Mouse (Mus musculus) thymus, postnatal 4 days (tissue): ENCODE data around the gene Xrn1.

Experiments
- DNase-seq: peaks from one replicate; pipeline ENCODE4 v3.0.0; 2021

Xrn1 gene

DNA sequence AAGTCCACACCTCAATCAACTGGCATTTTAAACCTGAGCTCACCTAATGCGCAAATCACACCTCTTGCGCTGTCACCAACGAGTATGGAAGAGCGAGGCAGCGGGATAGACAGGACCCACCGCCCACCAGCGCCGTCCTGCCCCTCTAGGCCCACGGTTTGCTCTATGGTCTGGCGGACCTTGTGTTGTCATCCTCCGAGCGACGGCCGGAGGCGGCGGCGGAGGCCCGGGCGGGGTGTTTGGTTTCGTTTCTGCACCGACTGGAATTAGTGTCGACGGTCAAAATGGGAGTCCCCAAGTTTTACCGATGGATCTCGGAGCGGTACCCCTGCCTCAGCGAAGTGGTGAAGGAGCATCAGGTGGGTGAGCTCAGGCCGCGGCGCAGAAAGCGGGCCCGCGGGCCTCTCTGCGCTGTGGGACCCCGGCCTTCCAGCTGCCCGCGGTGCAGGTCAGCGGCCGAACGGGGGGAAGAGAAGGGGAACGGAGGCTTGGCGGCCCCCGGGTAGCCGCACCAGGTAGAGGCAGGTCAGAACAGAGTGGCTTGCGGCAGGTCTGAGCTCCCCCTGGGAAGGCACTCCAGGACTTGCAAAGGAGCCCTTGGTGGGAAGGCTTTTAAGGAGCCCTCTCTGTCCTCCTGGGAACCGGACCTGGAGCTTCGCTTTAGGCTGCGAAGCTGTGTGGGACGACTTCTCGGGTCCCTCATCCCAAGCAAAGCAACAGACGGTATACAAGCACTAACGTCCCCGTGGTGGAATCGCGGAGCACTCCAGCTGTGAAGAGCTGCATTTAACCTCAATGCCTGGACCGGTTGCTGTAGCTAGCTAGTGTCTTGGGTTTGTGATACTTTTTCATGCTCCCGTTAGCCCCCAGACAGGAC is at the start of gene Xrn1:
TSS of gene Xrn1 (plus strand) at position 176 of the 877 bp plus-strand sequence.
- DNase-seq, result peak; percentile 92

DNA sequence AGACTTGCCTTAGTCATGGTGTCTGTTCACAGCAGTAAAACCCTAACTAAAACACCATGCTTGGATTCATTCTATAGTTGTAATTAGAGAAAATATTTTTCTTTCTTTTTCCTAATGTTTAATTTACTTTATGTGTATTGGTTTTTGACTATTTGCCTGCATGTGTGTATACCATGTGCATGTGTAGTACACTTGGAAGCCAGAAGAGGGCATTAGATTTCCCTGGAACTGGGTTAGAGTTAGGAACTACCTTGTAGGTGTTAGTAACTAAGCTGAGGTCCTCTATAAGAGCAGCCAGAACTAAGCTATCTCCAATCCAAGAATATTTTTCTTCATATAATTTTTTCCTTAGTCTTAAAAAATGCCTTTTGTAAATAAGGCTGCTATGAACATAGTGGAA is 21.7 kb upstream of the Xrn1 start:
- DNase-seq, result no peak

DNA sequence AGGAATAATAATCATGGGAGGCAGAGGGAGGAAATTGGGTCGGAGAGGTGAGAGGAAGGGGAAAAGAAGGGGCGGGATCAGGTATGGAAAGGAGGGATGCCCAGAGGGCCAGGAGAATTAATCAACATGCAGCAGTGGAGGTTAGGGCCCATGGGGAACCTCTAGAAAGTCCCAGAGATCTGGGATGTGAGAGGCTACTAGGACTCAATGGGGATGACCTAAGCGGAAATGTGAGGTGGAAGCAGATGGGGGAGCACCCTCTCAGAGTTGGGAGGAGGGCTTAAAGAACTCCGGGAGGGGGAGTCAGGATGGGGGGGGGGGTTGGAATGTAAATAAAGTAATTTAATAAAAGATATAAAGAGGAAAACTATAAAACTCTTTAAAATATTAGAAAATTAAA is 902 bp upstream of the Xrn1 start:
- no peak for DNase-seq

DNA sequence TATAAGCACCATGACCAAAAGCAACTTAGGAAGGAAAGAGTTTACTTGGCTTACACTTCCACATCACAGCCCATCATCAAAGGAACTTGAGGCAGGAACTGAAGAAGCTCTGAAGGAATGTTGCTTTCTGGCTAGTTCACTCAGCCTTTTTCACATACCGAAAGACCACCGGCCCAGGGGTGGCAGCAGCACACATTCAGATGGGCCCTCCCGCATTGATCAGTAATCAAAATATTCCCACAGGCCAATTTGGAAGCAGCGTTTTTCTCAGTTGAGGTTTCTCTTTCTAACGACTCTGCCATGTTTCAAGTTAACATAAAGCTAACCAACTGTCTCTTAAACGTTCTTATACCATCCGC is 355 bp upstream of the Xrn1 start:
- peak; percentile 46 for DNase-seq

DNA sequence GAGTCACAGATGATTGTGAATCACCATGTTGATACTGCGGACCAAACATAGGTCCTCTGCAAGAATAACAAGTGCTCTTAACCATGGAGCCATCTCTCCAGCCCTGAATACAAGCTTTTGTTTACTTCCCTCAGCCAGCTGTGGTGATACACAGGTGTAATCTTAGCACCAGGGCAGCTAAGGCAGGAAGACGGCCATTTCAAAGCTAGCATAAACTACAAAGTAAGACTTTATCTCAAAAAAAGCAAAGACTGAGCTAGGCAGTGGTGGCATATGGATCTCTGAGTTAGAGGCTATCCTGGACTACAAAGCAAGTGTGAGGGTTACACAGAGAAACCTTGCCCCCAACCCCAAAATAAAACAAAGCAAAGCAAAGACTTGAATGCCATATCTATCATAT is 3.1 kb downstream of the Xrn1 start:
- DNase-seq, result peak; percentile 52

DNA sequence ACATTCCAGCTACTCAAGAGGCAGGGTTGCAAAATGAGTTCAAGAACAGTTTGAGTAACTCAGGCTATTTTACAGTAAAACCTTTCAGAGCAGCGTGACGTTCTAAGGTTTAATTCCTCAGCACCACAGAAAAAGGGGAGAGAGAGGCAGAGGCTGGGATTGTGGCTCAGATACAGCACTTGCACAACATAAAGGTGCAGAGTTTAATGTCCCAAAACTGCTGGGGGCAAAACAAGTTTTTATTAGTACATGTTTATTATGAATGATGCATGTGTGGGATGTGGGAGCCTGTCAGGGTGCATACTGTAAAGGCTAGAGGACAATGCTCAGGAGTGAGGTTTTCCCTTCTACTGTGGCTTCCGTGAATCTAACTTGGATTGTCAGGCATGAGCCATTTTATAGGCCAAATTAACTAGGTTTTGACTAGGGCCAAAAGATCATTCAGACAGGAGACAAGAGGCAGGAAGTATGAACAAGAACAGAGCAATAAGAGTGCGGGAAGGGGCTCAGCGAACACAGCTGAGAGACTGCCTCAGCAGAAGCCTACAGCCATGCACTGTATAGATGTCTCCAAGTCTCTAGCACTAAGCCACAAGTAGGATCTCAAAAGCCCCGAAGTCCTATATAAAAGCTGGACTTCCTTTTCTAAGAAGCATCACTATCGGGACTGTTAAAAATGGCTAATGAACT is 3.6 kb downstream of the Xrn1 start:
- DNase-seq, result peak; percentile 65

DNA sequence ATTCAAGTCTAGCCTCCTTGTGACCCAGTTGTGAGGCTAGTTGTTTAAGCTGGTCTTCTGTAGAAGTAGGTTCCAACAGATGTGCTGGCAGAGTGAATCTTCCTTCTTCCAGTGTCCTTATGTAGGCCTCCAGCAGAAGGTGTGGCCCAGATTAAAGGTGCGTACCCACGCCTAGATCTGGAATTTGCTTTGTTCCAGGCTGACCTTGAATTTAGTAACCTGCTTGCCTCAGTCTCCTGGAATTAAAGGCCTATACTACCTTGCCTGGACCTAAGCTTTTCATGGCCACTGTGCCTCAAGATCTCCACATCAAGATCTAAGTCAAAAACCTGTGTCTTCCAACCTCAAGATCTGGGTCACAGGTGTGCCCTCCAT is 4.2 kb downstream of the Xrn1 start:
- DNase-seq, result peak; percentile 49

DNA sequence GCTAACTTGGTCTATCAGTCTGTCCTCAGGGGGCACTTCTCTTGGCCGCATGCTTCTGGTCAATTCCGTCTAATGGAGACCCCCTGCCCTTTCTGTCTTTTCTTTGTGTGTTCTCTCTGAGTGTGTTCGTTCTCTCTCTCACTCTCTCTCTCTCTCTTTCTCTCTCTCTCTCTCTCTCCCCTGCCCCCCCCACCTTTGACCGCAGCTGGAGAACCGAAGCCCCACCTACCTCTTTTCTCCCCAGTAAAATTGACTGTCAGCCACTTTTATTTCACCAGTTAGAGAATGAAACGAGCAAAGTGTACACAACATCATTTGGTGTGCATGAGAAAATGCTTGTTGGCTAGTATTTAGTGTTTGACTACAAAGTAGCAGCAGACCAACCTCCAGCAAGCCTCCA is 4.7 kb downstream of the Xrn1 start:
- peak; percentile 68 for DNase-seq

DNA sequence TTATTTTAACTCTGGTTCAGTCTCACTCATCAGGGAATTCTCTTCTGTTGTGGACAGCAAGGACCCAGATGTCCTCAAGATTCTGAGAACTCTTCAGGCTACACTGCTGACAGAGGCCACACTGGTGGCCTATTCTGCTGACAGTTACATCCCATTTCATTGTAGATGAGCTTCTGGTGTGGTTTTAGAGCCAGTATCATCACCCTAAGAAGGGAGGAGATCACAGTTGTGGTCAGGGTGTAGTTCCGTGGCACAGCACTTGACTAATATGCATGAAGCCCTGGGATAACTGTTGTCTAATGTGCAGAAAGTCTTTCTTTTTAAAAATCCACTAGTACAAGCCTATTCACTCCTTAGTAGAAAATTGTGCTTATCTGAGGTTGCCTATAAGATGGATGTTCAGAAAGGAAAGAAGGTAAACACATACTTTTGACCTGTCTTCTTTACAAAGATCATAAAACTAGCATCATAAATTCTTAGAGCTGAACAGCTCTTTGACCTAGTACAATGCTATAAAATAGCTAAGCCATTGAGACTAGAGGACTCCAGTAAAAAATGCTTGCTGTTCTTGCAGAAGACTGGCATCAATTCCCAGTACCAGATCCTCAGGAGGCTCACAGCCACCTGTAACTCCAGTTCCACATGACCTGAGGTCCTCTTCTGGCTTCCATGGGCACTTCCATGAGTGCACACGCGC is 5.3 kb downstream of the Xrn1 start:
- peak; percentile 24 for DNase-seq

DNA sequence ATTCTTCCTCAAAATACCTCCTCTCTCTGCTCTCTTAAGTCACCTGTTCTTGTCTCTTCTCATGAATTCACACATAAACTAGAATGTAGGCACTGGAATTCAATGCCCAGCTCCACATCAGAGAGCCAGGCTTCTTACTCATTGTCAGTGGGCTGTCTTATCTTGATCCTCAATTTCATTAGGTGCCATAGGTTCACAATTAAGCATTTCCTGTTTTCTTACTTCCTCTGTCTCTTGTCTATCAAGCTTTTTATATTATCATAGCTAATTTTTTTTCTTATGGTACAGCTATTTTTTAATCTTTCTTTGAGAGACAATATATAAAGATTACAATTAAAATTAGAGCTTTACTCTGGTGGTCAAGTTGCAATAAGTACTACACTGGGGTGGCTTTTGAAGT is 6.5 kb downstream of the Xrn1 start:
- no peak for DNase-seq

DNA sequence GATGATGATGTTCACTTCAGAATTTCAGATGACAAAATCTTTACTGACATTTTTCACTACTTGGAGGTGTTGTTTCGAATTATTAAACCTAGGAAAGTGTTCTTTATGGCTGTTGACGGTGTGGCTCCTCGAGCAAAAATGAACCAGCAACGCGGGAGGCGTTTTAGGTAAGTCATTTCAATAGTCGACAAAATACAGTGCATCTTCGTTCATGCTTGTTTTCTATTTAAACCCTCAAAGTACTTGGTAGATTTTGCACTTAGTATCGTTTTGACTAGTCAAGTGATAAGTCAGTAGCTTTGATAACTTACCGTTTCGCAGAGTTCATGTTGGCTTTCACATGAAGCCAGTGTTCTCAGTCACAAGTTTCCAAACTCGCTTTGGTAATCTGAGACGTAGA is 9.5 kb downstream of the Xrn1 start:
- DNase-seq, result no peak

DNA sequence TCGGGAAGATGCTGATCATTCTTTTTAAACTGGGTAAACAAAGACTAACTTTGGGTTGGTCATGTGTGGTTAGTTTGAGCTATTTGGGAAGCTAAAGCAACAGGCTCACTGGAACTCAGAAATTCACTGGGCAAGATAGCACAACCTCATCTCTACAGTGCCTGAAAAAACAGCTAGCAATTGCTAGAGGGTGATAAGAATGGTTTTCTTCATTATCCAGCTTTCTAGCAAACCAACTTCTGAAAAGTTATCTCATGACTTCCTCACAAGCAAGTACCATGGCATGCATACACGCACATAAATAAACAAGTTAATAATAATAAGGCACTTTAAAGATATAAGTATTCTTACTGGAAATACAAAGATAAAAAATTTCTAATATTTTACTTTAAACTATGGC is 23.7 kb downstream of the Xrn1 start:
- no peak for DNase-seq

DNA sequence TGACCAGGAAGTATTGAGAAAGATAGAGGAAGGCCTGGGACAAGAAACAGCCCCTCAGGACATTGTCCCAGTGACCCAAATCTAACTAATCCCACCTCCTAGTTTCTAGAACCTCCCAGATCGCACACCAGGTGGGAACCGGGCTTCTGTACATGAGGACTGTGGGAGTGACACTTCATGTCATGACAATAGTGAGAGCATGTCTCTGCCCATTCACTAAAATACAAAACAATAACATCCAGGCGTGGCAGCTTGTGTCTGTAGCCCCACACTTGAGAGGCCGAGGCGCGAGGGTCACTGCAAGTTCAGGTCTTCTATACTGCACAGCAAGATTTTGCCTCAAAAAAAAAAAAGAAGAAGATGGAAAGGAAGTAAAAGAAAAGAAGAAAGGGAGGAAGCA is 25.3 kb downstream of the Xrn1 start:
- no peak for DNase-seq

DNA sequence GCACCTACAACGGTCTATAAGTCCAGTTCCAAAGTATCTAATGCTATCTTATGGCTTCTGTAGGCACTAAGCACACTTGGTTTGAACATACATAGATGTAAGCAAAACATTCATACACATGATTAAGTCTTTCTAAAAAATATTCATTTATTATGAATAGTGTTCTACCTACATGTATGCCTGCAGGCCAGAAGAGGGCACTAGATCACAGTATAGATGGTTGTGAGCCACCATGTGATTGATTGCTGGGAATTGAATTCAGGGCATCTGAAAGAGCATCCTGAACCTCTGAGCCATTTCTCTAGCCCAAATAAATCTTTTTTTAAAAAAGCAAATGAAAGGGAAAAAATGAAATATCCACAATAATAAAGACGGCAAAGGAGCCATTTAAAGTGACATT is 37.7 kb downstream of the Xrn1 start:
- DNase-seq, result no peak

DNA sequence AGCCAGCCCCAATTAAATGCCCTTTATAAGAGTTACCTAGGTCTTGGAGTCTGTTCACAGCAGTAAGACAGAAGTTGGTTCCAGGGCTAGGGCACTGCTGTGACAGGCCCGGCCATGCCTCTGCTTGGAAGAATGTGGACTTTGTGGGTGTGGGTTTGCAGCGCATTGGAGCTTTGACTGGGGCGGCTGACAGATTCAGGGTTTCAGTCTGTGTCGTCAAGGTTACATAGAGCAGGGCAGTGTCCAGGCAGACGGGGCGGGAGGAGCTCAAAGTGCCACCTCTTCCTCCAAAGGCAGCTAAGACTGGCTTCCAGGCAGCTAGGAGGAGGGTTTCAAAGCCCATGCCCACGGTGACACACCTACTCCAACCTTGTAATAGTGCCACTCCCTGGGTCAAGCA is 49.9 kb downstream of the Xrn1 start:
- DNase-seq, result no peak

DNA sequence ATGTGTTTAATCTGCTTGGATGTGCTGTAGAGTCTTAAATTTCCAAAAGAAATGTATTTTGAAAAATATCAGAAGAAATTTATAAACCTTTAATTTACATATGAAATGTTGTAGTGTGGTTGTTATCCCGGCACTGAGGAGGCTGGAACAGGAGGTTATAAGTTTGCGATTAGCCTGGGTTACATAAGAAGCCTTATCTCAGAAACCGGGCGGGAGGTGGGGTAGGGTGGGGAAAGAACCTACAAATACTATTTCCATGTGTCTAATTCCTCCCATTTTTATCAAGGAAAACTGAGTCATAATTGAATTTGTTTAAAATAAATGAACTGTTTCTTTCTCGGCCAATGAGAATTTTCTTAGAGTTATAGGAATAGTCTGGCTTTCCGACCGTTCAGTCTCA is 56.1 kb downstream of the Xrn1 start:
- DNase-seq, result no peak

DNA sequence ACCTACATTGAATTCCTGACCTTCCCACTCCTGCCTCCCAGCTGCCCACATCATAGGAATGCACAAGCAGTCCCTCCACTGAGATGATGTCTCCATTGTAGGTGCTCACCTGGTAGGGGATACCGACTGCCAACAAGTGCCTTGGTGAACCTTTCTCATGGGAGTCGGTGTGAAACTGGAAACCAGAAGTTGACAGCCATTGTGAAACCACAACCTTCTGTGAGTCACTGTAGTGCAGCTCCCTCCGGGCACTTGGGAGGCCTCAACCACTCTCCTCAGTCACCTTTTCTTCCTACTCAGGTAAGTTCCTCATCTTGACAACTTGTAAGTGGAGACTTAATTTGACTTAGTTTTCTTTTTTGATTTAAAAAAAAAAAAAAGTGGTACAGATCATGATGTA is 69.4 kb downstream of the Xrn1 start:
- no peak for DNase-seq

DNA sequence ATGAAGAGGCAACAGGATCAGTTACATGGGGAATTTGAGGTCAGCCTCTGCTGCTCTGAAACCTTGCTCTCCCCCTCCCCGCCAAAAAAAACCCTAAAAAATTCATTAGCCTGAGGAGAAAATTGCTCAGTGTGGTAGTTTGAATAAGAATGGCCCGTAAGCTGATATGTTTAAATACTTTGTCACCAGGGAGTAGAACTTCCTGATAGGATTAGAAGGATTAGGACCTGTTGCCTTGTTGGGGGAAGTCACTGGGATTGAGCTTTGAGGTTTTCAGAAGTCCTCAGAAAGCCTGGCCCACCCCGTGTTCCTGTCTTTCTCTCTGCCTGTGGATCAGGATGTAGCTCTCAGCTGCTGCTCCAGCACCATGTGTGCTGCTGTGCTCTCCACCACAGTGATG is 73.4 kb downstream of the Xrn1 start:
- DNase-seq, result no peak

DNA sequence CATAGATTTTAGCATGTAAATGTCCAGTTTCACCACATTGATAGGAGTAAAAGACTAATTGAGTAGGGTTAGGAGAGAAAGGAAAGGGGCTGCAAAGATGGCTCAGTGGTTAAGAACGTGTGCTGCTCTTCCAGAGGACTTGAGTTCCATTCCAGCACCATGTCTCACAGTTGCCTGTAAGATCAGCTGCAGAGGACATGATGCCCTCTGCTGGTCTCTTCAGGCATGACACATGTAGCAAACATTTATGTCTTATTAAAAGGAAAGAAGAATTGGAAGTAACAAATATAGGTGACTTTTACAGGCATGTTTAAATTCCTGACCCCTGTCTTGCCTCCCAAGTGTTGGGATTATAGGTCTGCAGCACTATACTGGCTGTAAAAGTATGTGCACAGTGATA is 74.3 kb downstream of the Xrn1 start:
- DNase-seq, result peak; percentile 67

DNA sequence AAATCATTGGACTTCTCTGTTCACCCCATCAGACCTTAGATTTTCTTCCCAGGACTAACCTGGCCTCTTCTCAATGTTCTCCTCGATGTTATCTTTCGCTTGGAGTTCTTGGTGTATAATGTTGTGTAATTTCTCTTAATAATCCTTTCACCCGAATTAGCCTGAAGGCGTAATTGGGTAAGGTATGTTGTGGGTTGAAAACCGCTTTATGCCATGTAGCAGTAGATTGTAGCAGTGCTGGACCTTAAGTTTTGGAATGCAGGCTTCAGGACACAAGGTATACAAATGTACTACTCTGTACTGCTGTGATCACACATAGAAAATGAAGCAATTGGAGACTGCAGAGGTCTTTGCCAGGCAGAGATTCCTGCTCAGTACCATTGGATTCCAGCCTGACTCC is 75.3 kb downstream of the Xrn1 start:
- no peak for DNase-seq

DNA sequence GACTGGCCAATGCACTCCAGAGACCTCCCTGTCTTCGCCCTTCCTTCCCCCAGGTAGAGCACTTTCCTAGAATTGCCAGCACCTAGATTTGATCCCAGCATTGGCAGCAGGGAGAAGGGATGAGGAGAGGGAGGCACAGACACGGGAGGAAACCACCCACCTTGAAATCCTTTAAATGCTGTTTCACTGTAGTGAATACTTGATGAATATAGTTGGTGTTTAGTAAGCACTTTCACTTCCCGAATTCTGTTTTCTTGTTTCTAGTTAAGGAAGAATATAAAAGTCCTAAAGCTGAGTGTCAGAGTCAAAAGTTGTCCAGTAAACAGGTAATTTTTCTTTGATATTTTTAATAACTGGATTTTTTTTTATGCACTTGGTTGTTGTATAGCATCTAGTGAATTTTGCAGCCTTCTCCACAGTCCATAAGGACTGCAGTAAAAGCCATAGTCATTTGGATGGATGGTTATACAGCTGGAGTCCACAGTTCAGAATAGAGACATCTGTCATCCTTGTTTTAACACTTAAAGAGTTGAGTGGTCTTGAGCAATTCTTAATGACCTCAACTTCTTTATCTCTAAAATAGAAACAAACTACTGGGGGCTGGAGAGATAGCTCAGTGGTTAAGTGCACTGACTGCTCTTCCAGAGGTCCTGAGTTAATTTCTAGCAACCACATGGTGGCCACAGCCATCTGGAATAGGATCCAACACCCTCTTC is 81.0 kb downstream of the Xrn1 start:
- no peak for DNase-seq

DNA sequence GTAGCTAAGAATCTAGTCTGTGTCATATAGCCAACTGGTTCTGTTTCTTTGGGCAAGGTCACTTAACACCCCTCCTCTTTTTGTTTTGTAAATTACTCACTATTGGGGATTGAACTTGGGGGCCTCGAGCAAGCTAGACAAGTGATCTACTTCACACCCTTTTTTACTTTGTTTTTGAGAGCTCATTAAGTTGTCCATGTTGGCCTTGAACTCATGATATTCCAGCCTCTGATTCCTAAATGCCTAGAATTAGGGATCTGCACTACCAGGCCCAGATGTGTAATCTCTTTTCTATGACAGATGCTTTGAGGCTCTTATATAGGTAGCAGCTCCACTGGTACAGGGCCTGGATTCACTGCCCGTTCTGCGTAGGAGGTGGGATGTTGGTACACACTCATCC is 89.7 kb downstream of the Xrn1 start:
- DNase-seq, result no peak

DNA sequence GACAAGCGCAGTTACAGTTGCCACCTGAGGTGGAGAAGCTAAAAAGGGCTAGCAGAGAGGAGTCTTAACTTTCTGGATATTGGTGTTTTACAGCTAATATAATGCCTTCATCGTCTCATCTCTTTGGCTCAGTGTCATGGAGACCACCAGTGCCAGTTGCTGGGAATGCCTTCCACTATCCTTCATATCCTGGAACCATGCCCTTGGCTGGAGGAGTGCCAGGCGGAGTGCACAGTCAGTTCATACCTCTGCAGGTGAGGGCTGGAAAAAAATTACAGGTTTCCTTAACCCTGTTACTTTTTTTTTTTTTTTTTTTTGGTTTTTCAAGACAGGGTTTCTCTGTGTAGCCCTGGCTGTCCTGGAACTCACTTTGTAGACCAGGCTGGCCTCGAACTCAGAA is 96.9 kb downstream of the Xrn1 start:
- DNase-seq, result no peak
